Comparison of ENCODE assay signal across 8 mouse cellular contexts in the genomic region with DNA sequence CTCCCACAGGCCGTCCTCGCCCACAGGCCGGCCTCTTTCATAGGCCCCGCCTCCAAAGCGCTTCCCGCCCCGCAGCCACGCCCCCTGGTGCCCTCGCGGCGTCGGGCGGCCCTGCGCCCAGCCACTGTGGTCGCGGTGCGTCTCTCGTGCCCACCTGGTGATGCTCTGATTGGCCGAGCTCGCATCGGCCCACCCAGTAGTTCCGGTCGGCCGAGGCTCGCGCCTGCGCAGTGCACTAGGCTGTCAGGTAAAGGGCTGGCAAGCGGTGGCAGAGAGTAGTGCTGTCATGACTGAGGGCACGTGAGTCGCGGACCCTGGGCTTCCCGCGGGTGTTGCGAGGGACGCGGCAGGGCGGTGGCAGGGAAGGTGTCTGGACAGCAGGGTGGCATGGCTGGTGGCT. TPM values are rescaled to one million over a fixed set of nuclear protein-coding genes. Genes with fewer than 3 reads are reported as not detected.
DNase-seq lines count a peak whose midpoint lies in the region; ATAC-seq and TF ChIP-seq lines count a peak whose summit lies in the region.

Gene Lss (plus strand): TSS at position 214 of the 400 bp plus-strand sequence.

- 0 out of 2 replicates have a peak, but pooled peaks have one; percentile 34 for TF ChIP-seq CTCF in liver, embryonic 14.5 days (IDR thresholded peaks at IDR 0.05; ENCODE audit: low read depth)
- peak; percentile 66 for TF ChIP-seq CTCF in stomach, postnatal 0 days (IDR thresholded peaks at IDR 0.05; ENCODE audit: low read depth)

- TF ChIP-seq EP300 in liver, embryonic 14.5 days (IDR thresholded peaks at IDR 0.05; ENCODE audit: low read depth): no peak
- no peak for TF ChIP-seq EP300 in stomach, postnatal 0 days (optimal IDR thresholded peaks at IDR 0.05)

- H3K36me3 ChIP-seq in forebrain, embryonic 10.5 days (replicated peaks): peaks cover 40% of the 10 kb centered on the region
- peaks cover 6% of the 10 kb centered on the region; the same call in 1 of the 2 replicates for H3K36me3 ChIP-seq in heart, embryonic 15.5 days
- peaks cover 5% of the 10 kb centered on the region for H3K36me3 ChIP-seq in liver, embryonic 14.5 days (replicated peaks; ENCODE audit: control insufficient read depth, insufficient read depth, low read depth)
- H3K36me3 ChIP-seq in neural tube, embryonic 11.5 days (ENCODE audit: control insufficient read depth, insufficient read depth, low read length): peaks cover 4% of the 10 kb centered on the region; the same call in 1 of the 2 replicates
- H3K36me3 ChIP-seq in stomach, postnatal 0 days (ENCODE audit: control insufficient read depth, insufficient read depth, low read length): no peaks in the 10 kb centered on the region; the same call in 1 of the 2 replicates

- H3K9ac ChIP-seq in heart, embryonic 15.5 days: peak within 1 kb of the TSS; percentile 81
- peak within 1 kb of the TSS; percentile 73 for H3K9ac ChIP-seq in liver, embryonic 14.5 days (replicated peaks)
- peak within 1 kb of the TSS; percentile 47 for H3K9ac ChIP-seq in neural tube, embryonic 11.5 days (ENCODE audit: low read length)
- H3K9ac ChIP-seq in stomach, postnatal 0 days (ENCODE audit: low read length): peak within 1 kb of the TSS; percentile 72

- peak; percentile 98 for ATAC-seq in heart, embryonic 15.5 days (replicated peaks; ENCODE audit: insufficient number of reproducible peaks, insufficient read depth, low FRiP score, low read depth)
- ATAC-seq in liver, embryonic 14.5 days (ENCODE audit: insufficient read depth): peak; percentile 99
- peak; percentile 99 for ATAC-seq in neural tube, embryonic 11.5 days (ENCODE audit: insufficient read depth, low FRiP score, low TSS enrichment)
- peak; percentile 100 for ATAC-seq in stomach, postnatal 0 days (ENCODE audit: low FRiP score, low TSS enrichment)

- peaks cover 36% of the 10 kb centered on the region for H3K4me1 ChIP-seq in forebrain, embryonic 10.5 days
- peaks cover 19% of the 10 kb centered on the region for H3K4me1 ChIP-seq in heart, embryonic 15.5 days (replicated peaks)
- H3K4me1 ChIP-seq in liver, embryonic 14.5 days (replicated peaks; ENCODE audit: control insufficient read depth in 2 of 2, insufficient read depth in 2 of 2, low read length in 1 of 2): peaks cover 0 to 7% of the 10 kb centered on the region in 2 experiments; a peak in 3 of 4 replicates
- H3K4me1 ChIP-seq in neural tube, embryonic 11.5 days (ENCODE audit: control insufficient read depth, insufficient read depth, low read length): peaks cover 5% of the 10 kb centered on the region; the same call in 1 of the 2 replicates
- no peaks in the 10 kb centered on the region for H3K4me1 ChIP-seq in stomach, postnatal 0 days (replicated peaks; ENCODE audit: control insufficient read depth, insufficient read depth)

- under 1% methylated on average over 37 of the region's 37 CpGs for WGBS in forebrain, embryonic 10.5 days
- WGBS in heart, embryonic 15.5 days: under 1% methylated on average over 37 of the region's 37 CpGs
- under 1% methylated on average over 37 of the region's 37 CpGs for WGBS in liver, embryonic 14.5 days (ENCODE audit: insufficient replicate concordance)
- under 1% methylated on average over 35 of the region's 37 CpGs for WGBS in neural tube, embryonic 11.5 days
- WGBS in stomach, postnatal 0 days: under 1% methylated on average over 36 of the region's 37 CpGs

- H3K4me2 ChIP-seq in heart, embryonic 15.5 days: peak within 1 kb of the TSS; percentile 96
- H3K4me2 ChIP-seq in liver, embryonic 14.5 days (ENCODE audit: low read depth): peak within 1 kb of the TSS; percentile 98
- H3K4me2 ChIP-seq in neural tube, embryonic 11.5 days (ENCODE audit: low read depth): peak within 1 kb of the TSS; percentile 75
- H3K4me2 ChIP-seq in stomach, postnatal 0 days (replicated peaks; ENCODE audit: low read depth): peak within 1 kb of the TSS; percentile 92

- H3K27me3 ChIP-seq in forebrain, embryonic 10.5 days (ENCODE audit: poor library complexity, severe bottlenecking): no peaks in the 10 kb centered on the region
- H3K27me3 ChIP-seq in heart, embryonic 15.5 days: no peaks in the 10 kb centered on the region
- H3K27me3 ChIP-seq in liver, embryonic 14.5 days (ENCODE audit: control insufficient read depth, insufficient read depth, low read length): no peaks in the 10 kb centered on the region
- no peaks in the 10 kb centered on the region for H3K27me3 ChIP-seq in neural tube, embryonic 11.5 days (ENCODE audit: control insufficient read depth, insufficient read depth, low read length)
- H3K27me3 ChIP-seq in stomach, postnatal 0 days (ENCODE audit: control insufficient read depth, insufficient read depth, low read length): no peaks in the 10 kb centered on the region

- no peaks in the 10 kb centered on the region for H3K9me3 ChIP-seq in forebrain, embryonic 10.5 days
- H3K9me3 ChIP-seq in heart, embryonic 15.5 days (replicated peaks): no peaks in the 10 kb centered on the region
- H3K9me3 ChIP-seq in liver, embryonic 14.5 days (ENCODE audit: control insufficient read depth, low read length): no peaks in the 10 kb centered on the region
- H3K9me3 ChIP-seq in neural tube, embryonic 11.5 days (ENCODE audit: control insufficient read depth, low read length): no peaks in the 10 kb centered on the region
- no peaks in the 10 kb centered on the region for H3K9me3 ChIP-seq in stomach, postnatal 0 days (ENCODE audit: control insufficient read depth, low read length)

- peak within 1 kb of the TSS; percentile 91 for H3K27ac ChIP-seq in forebrain, embryonic 10.5 days
- peak within 1 kb of the TSS; percentile 75 for H3K27ac ChIP-seq in heart, embryonic 15.5 days
- H3K27ac ChIP-seq in liver, embryonic 14.5 days: peak within 1 kb of the TSS; percentile 28; the same call in 1 of the 2 replicates
- H3K27ac ChIP-seq in neural tube, embryonic 11.5 days (ENCODE audit: low read depth, low read length): no peak within 1 kb of the TSS
- peak within 1 kb of the TSS; percentile 78 for H3K27ac ChIP-seq in stomach, postnatal 0 days (replicated peaks)

- peak within 1 kb of the TSS; percentile 87 for H3K4me3 ChIP-seq in forebrain, embryonic 10.5 days
- peak within 1 kb of the TSS; percentile 77 for H3K4me3 ChIP-seq in heart, embryonic 15.5 days
- H3K4me3 ChIP-seq in liver, embryonic 14.5 days (ENCODE audit: insufficient read depth in 1 of 2, low read depth in 2 of 2, low read length in 2 of 2): peak within 1 kb of the TSS; percentile 66 to 71
- peak within 1 kb of the TSS; percentile 61 for H3K4me3 ChIP-seq in neural tube, embryonic 11.5 days (ENCODE audit: low read depth, low read length)
- peak within 1 kb of the TSS; percentile 59 for H3K4me3 ChIP-seq in stomach, postnatal 0 days (ENCODE audit: low read depth, low read length)

- peak; percentile 94 to 95 for DNase-seq in CD8-positive naive resting alpha-beta T cell, adult 2 months (ENCODE audit: low read depth in 2 of 2, low spot score in 2 of 2)
- peak; percentile 84 for DNase-seq in c-Kit-positive CD71-negative TER-119-negative erythroid progenitor cells, embryonic 14.5 days (ENCODE audit: low read depth)
- DNase-seq in forebrain, embryonic 10.5 days (ENCODE audit: extremely low spot score, low spot score): peak; percentile 96
- DNase-seq in kidney, postnatal 25 days: peak; percentile 96 to 99
- peak; percentile 88 to 91 (median 89) for DNase-seq in liver, embryonic 14.5 days (ENCODE audit: low read depth in 3 of 3, low spot score in 3 of 3)
- peak; percentile 97 for DNase-seq in neural tube, embryonic 11.5 days (ENCODE audit: low spot score)
- peak; percentile 99 for DNase-seq in stomach, postnatal 0 days (ENCODE audit: low spot score)

RNA-seq across cellular contexts. Expression of gene Lss, which starts in this region (rescaled TPM):
- 63.1 and 63.5 TPM in 2 replicates for polyA plus RNA-seq in forebrain, embryonic 10.5 days (2016; fragmentation: Nextera tagmentation; extraction: Ambion mirVana)
- 8.3 and 9.6 TPM in 2 replicates for polyA plus RNA-seq in heart, embryonic 15.5 days (2015; fragmentation: Nextera tagmentation; extraction: Ambion mirVana)
- 26.0 and 31.7 TPM in 2 replicates for polyA plus RNA-seq in liver, embryonic 14.5 days (2012; rRNA removed)
- 45.2 and 46.6 TPM in 2 replicates for polyA plus RNA-seq in liver, embryonic 14.5 days (2014; fragmentation: Nextera tagmentation; extraction: Ambion mirVana)
- polyA plus RNA-seq in neural tube, embryonic 11.5 days (2014; fragmentation: Nextera tagmentation; extraction: Ambion mirVana): 47.9 and 60.9 TPM in 2 replicates
- 27.1 and 31.8 TPM in 2 replicates for polyA plus RNA-seq in stomach, postnatal 0 days (2015; fragmentation: Nextera tagmentation; extraction: Ambion mirVana)
